Mouse (Mus musculus) kidney, adult 9 months (tissue): ENCODE results near the gene Ttc28.

Experiments
- DNase-seq: peaks from one replicate; pipeline ENCODE4 v3.0.0; 2022

Gene Ttc28

DNA sequence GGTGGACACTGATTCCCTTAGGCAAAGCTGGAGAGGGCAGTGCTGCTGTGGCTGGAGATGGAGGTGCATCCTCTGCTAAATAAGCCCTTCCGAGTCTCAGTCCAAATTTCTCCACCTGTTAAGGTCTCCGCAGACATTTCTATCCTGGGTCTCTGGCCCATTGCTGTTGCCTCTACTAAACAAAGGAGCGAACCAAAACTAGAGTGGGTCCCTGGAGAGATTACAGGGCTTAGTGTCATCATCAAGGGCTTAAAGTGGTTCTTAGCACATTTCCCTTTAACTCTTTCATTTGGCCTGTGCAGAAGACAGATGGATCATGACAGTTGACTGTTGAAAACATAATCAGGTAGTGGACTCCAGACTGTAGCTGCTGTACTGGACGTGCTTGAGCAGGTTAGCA lies 9.0 kb downstream of the Ttc28 start:
- no peak for DNase-seq

DNA sequence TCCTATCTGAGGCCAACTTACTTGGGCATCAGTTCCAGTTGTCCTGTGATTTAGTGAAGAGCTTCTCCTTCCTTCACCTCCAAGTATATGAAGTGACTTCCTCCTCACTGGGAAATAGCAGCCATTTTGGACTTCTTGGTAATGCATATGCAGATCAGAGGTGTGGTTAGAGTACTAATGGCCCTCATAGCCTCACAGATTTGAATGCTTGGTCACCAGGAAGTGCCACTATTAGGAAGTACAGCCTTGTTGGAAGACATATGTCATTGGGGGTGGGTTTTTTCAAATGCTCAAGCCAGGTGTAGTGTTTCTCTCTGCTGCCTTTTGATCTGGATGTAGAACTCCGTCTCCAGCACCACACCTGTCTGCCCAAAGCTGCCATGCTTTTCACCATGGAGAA lies 10.3 kb downstream of the Ttc28 start:
- DNase-seq, result no peak

DNA sequence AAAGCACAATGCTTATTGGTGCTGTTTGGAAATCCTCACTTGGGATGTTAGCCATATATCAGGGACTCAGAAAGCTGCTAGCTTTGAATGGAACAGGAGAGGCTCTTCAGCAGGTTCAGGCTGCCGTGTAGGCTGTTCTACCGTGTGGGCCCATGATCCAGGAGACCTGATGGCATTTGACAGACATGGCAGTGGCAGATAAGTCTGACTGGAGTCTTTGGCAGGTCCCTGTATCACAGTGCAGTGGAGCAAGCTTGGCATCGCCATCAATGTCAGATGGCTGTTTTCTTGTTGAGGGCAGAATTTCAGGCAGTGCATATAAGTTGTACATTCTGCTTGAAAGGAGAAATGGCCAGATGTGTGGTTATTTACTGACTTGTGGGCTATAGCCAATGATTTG lies 11.0 kb downstream of the Ttc28 start:
- DNase-seq, result no peak

DNA sequence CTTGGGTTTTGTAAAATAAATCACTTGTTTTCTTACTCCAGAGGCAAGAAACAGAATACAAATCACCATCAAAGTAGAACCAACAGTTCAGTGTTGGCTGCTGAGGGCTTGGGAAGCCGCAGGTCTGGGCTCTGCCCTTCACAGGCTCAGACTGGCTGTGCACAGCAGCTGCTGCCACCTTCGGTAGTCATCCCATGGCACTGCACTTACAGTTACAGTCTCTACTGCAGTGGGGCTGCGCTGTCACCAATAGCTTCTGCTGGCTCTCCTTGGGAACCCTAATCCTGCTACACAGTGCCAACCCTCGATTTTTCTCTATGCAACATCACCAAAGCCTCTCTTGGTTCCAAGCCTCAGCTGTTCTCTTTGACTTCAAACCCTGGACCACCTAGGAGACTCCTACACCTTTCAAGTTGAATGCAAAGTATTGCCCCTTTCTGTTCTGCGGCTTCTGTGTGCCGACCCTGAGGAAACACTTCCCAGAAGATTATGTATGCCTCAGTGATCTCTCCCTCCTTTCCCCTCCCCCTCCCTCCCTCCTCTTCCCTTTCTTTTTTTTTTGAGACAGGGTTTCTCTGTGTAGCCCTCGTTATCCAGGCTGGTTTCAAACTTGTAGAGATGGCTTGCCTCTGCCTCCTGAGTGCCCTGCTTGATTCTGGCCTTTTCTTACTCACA lies 17.6 kb downstream of the Ttc28 start:
- DNase-seq, result no peak

DNA sequence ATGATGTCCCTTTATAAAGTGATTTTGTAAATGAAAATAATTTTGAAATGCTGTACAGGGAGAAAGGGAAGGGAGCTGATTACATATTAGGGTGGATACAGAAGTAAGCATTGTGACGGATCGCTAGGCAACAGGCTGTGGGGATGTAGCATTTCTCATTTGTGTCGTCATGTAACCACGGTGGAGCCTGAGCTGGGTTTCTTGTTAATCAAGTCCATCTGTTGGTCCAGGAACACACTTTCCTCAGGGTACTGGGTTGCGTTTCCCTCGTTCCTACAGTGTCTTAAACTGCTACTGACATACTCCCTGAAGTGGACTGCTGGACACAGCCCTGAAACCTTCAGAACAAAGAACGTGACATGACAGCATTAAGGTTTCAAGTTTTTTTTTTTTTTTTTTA lies 18.6 kb downstream of the Ttc28 start:
- no peak for DNase-seq

DNA sequence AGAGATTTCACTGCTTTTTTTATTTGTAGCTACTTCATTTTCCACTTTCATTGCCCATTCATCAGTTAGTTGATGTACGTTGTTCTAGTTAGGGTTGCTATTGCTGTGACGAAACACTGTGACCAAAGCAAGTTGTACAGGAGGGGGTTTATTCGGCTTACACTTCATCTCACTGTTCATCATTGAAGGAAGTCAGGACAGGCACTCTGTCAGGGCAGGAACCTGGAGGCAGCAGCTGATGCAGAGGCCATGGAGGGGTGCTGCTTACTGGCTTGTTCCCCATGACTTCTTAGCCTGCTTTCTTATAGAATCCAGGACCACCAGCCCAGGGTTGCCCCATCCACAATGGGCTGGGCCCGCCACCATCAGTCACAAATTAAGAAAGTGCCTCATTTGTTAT lies 19.2 kb downstream of the Ttc28 start:
- DNase-seq, result no peak

DNA sequence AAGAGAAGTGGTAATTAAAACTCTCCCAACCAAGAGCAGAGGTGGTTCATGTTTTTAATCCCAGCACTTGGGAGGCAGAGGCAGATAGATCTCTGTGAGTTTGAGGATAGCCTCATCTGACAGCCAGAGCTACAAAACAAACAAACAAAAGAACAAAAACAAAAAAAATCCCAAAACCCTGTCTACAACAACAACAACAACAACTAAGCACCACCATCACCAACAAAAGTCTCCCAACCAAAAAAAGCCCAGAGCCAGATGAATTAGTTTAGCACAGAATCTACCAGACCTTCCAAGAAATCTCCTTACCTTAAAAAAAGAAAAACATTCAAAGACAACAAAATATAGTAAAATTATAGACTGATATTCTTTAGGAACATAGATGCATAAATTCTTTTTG lies 20.7 kb downstream of the Ttc28 start:
- no peak for DNase-seq

DNA sequence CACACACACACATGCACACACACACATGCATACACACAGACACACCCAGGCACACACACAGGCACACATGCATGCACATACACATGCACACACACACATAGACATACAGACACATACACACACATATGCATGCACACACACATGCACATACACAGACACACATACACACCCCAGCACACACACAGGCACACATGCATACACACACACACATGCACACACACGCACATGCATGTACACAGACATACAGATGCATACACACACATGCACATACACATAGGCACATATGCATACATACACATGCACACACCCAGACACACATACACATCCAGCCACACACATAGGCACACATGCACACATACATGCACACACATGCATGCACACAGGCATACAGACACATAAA lies 27.1 kb downstream of the Ttc28 start:
- no peak for DNase-seq

DNA sequence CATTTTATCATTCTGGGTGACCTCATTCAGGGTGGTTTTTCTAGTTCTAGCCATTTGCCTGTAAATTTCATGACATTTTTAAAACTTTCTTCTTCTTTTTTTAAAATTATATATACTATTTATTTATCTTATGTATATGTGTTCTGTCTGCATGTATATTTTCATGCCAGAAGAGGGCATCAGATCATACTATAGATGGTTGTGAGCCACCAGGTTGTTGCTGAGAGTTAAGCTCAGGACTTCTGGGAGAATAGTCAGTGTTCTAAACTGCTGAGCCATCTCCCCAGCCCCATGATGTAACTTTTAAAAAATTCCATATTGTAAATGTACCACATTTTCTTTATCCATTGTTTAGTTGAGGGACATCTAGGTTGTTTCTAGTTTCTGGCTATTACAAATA lies 29.3 kb downstream of the Ttc28 start:
- DNase-seq, result no peak

DNA sequence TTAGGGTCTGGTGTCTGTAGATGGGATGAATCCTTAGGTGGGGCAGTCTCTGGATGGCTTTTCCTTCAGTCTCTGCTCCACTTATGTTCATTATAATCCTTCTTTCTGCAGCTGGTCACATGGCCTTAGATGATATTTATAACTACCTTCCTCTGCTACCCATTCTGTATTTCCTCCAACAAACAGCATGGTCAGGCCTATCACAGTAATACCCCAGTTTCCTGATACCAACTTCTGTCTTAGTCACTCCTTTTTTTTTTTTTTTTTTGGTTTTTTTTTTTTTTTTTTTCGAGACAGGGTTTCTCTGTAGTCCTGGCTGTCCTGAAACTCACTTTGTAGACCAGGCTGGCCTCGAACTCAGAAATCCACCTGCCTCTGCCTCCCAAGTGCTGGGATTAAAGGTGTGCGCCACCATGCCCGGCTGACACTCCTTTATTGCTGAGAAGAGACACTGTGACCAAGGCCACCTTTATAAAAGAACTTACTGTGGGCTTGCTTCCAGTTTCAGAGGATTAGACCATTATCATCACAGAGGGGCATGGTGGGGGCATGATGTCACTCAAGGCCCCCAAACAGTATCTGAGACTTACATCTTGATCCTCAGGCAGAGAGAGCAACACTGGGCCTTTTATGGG lies 30.5 kb downstream of the Ttc28 start:
- DNase-seq, result no peak

DNA sequence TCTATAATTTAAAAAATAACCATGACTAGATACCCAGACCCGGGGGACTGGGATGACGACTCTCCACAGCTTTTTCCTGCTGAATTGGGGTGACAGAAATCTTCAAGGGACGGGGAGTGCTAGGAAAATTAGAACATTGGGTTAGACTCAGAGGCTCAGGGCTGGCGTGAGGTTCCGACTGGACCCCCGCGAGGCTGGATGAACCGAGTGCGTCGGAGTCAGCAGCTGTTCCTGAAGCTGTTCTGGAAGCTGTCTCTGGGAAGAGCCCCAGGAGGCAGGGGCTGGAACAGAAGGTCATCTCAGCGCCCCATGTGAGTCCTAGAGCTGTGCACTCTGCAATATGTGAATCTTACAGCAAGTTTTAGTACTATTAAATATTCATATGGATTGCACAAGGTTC lies 35.3 kb downstream of the Ttc28 start:
- DNase-seq, result no peak

DNA sequence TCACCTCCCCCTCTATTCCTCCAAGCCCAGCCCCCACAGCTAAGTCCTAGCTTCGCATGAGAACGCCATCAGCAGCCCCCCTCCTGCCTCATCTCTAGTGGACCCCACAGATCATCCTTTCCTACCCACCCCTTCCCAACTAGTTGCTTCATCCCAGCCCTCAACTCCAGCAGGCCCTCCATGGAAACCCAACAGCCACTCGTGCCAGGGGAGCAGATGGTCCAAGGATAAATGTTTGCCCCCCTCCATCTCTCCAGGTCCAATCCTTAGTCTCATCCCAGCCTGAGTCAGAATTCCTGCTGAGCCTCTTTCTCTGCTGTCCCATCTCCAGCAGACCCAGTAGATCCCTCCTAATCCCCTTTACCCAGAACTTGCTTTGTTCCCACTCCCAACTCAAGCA lies 36.6 kb downstream of the Ttc28 start:
- DNase-seq, result no peak

DNA sequence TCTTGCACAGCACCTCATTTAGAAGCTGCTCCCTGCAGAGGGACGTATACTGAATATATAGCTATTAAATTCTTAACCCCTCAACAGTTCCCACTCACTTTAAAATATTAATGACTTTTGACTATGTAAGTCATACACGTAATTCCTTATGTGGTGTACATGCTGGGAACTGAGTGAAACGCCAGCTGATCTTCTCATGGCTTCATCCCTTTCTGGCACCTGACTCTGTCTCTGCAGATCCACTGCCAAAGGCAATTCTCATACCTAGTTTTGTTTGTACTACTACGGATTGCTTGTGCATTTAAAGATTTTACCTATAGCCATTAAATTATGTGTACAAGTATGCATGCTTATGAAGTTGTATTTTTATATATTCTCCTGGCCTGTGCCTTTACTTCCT lies 39.9 kb downstream of the Ttc28 start:
- DNase-seq, result no peak

DNA sequence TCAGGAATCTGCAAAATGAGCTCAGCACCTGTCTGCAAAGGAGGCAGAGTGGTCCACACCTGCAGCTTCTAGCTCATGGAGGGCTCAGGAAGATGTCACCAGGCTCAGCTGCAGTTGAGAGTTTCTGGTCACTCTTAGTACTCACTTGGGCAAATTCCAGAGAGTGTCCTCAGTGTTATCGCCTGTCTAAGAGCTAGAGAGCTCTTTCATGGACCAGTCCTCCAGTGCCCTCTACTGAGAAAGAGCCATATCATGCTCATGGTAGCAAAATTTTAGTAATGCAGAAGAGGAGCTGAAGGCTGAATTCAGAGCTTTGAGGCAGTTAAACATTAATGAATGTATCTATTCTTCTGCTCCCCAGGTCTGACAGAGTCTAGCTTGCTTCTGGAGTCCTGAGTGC lies 43.7 kb downstream of the Ttc28 start:
- DNase-seq, result peak; percentile 52

DNA sequence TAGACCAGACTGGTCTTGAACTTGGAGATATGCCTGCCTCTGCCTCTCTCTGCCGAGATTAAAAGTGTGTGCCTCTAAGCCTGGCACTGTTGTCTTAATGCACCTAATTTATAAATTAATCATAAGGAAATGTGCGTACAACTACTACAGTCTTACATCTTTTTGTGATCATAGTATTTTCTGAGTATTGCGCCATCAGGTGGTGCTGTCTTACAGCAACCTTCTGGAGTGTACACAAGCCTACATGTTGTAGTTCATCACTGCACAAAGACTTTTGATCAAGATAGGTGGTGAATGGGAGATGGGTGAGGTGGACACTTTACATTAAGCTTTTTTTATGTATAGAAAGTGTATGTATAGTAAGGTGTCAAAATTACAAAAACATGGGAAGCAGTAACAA lies 45.0 kb downstream of the Ttc28 start:
- peak; percentile 13 for DNase-seq

DNA sequence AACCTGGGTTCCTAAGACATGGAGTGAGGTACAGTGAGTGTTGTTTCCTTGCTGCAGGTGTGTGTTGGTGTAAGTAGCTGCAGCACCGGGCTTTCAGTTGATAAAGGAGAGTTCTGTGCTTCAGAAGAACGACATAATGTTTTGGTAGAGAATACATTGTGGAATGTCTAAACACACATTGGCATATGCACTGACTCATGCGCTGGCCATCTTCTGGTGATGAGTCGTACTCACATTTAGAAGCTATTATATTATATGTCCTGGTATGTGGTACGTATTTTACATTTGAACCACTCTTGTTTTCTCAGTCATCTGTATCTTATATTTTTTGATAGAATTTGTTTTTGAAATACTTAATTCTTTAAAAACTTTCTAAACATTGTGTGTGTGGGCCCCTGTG lies 46.2 kb downstream of the Ttc28 start:
- DNase-seq, result no peak

DNA sequence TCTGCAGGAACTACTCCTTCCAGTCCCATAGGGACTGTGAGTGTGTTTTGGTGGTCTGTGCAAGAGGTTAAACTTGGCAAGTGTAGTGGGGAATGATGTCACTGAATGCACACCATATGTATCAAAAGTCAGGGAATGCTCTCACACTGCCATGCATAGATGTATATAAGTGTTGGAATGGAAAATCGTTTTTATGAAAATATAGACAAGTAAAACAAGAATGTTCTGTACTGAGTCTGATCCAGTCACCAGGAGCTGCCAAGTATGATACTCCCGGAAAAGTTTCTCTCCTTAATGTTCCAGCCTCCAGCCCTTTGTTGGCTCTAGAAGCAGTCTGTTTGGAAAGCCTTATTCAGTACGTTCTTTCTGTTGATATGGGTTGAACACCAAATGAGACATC lies 48.7 kb downstream of the Ttc28 start:
- no peak for DNase-seq

DNA sequence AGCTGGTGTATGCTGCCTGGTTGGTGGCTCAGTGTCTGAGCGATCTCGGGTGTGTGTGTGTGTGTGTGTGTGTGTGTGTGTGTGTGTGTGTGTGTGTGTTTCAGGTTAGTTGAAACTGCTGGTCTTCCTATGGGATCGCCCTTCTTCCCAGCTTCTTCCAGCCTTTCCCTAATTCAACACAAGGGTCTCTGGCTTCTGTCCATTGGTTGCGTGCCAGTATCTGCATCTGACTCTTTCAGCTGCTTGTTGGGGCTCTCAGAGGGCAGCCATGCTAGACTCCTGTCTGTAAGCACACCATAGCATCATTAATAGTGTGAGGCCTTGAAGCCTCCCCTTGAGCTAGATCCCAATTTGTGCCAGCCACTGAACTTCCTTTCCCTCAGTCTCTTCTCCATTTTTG lies 49.7 kb downstream of the Ttc28 start:
- DNase-seq, result no peak

DNA sequence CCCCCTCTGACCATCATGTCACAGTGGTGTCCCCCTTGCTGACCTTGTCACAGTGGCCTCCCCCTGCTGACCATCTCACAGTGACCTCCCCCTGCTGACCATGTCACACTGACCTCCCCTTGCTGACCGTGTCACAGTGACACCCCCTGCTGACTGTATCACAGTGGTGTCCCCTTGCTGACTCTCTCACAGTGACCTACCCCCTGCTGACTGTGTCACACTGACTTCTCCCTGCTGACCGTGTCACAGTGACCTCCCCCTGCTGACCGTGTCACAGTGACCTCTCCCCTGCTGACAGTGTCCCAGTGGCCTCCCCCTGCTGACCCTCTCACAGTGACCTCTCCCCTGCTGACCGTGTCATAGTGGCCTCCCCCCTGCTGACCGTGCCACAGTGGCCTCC lies 57.0 kb downstream of the Ttc28 start:
- DNase-seq, result no peak

DNA sequence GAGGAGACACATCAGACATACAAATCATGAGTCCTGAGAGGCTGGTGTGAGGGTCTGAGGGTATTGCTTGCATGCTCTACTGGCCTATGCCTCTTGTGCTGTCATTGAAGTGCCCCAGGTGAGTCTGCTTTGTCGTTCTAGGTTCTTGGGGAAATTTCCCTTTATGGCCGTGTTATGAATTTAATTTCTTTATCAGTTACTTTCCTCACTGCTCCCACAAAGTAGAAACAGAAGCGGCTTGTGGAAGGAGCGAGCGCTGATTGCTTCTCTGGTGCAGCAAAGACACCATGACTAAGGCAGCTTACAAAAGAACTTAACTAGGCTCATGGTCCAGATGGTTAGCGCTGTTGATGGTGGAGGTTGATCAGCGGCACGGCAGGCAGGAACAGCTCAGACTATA lies 64.7 kb downstream of the Ttc28 start:
- DNase-seq, result no peak

DNA sequence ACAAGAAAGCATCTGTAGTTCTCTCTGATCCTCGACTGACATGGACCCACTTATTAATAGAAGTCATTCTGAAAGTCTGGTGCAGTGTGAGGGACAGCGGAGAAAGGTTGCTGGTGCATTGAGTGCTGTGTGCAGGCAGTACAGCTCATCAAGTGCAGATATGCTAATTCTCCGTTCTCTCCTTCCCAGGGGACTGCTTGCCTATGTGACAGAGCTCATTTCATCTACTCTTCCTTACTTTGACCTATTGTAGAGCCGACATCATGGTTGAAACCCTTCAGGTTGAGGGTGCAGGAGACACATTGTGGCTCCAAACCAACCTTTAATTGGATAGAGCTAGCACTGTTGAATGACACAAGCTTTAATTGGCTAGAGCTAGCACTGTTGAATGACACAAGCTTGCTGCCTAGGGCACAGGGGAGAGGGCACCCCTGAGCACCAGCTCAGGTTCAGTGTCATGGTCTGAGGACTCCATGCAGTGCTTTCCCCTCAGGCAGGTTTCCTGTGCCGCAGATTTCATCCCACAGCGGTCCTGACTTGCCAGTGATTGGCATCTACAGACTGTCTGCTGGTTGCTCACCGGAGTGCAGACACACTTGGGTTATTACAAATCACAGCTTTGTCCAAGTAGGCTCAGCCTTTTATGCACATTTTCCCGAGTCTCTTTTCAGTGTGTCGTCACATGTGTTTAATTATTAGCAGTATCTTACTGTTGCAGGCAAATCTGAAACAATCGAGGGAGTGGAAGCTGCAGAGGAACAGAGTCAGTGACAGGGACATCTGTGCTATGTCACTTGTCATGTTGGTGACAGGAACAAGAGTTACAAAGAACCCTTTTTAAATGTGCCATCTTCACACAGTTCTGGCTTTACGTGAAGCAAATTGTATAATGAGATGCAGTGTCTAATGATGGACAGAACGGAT lies 69.1 kb downstream of the Ttc28 start:
- DNase-seq, result no peak

DNA sequence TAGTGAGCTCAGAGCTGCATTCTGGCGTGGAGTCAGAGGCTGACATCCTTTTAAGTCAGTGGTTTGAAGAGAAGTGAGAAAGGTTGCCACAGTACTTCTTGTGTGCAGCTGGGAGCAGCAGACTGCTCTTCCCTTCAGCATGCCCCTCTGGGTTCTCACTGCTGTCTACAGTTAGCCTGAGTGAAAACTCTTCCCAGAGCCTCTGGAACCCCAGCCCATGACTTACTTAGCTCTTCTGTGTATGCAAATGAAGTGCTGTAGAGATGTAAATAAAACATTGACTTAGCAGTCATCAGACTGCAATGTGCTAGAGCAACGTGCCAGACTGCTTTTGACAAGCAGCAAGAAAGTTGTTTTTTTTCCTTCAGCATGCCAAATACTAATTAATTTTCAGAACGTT lies 70.2 kb downstream of the Ttc28 start:
- DNase-seq, result no peak

DNA sequence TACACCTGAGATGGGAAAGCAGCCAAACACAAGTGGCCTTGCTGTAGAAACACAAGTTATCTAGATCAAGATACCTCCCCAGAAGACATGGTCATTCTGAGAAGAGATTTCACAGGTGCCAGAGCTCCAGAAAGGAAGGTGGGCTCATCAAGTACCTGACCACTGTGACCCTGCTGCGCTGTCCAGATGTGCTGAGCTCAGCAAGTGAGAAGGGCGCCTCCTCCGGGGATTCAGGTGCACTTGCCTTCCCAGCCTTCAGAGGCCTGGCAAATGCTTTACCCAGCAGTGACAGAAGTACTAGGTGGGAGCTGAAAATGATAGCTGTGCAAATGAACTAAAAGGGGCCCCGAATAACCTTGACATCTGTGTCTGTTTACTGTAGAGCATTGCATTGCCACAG lies 78.6 kb downstream of the Ttc28 start:
- DNase-seq, result no peak

DNA sequence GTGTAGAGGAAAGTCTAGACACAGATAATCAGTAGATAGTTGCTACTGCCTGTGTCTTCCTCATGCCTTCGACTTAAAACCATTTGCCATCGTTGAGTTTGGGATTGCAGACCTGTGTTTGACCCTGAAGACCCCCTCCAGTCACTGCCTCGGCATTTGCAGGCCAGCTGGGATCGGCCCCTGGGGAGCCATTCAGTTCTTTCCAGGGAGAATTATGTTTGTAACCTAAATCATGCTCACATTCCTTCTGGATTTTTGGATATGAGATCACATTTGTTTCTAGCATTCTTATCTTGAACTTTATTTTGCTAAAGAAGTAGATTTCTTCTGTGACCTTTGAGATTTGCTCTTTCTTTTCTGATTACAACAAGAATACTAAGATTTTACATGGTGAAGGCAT lies 80.5 kb downstream of the Ttc28 start:
- peak; percentile 14 for DNase-seq
